Mouse (Mus musculus) left cerebral cortex, adult 8-10 months (tissue): Measurements from ENCODE around the gene Gm14214. TPM values are rescaled to one million over a fixed set of nuclear protein-coding genes. Genes with fewer than 3 reads are reported as not detected.

Experiments used
- DNase-seq, 2 experiments: peaks; one replicate each; pipeline ENCODE4 v3.0.0; 2022; ENCODE audit warnings: low spot score in 2 of 2
- total RNA-seq, 4 experiments: library from RNA; stranded (reverse); gene quantifications; 2 replicates each; pipeline ENCODE4 v1.2.4; 2022

Gm14214 gene
- not detected for total RNA-seq

DNA sequence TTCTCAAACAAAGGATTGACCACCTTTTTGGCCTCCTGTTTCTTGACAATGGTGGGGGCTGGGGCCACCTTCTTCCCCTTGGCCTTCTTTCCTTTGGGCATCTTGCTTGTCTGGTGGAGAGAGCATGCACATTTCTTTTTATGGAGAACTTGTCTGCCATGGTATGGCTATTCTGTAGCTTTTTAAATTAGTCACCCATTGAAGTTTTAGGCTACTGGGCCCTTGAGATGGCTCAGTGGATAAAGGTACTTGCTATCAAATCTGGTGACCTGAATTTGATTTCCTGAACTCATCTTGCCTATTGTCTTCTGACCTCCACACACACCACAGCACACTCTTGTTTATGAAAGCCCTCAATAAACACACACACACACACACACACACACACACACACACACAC lies at the start of gene Gm14214:
TSS of gene Gm14214 (minus strand) at position 101 of the 400 bp plus-strand sequence.
- DNase-seq, result no peak

DNA sequence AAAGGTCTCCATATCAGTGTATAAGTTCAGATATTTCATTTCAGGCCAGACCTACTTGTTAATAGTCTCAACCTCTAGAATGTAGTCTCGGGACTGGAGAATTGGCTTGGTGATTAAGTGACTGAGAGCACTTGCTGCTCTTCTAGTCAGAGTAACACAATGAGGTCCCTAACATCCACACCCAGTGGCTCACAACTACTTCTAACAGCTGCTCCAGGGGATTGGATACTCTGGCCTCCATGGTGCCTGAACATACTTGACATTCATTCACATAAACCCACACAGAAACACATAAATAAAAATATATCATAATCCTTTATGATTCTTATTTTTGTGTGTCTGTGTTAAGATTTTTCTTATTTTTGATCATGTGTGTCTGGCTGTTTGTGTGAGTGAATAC lies 48.8 kb upstream of the Gm14214 start:
- no peak for DNase-seq

DNA sequence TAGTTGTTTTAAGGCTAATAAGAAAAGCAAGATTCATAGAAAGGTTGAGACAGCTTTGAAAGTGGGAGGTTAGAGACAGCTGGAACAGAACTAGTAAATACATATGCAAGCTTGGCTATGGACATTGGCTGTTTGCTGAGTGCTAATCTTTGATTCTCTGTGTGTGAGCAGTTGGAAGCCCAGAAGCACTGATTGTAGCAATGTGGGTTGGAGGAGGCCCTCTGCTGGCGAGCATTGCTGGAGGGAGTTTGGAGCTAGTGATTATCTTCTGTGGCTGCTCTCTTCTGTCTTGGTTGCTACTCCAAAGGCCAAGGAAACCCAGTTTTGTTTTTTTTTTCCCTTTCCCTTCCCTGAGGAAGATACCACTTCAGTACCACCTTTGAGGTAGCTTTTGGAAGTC lies 48.0 kb upstream of the Gm14214 start:
- DNase-seq, result peak; percentile 10 to 15

DNA sequence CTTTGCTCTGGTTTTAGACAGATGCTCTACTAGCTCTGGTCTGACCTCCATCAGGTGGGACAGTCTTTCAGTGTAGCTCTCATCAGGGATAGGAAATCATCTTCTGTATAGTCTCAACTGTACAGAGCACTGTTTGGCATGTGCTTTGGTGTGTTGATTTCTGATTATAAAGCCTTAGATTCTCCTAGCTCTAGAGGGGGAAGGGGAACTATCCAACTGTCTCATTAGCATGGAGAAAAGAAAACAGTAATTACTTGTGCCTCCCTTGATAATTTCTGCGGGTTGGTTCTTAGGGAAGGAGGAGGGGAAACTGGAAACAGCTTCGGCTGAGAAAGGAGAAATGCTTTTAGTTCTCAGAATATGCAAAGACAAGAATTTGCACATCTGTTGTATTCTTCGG lies 47.3 kb upstream of the Gm14214 start:
- no peak for DNase-seq

DNA sequence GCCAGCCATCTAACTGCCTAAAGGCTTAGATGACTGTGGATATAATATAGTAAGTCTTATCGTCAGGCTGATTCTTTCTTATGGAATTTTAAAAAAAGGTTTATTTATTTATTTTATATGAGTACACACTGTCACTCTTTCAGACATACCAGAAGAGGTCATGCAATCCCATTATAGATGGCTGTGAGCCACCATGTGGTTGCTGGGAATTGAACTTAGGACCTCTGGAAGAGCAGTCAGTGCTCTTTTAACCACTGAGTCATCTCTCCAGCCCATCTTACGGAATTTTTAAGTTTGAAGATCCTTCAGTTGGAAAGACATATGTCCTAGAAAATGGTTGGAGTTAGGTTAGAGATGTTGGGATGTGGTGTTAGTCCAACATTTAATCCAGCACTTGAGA lies 43.6 kb upstream of the Gm14214 start:
- DNase-seq, result no peak

DNA sequence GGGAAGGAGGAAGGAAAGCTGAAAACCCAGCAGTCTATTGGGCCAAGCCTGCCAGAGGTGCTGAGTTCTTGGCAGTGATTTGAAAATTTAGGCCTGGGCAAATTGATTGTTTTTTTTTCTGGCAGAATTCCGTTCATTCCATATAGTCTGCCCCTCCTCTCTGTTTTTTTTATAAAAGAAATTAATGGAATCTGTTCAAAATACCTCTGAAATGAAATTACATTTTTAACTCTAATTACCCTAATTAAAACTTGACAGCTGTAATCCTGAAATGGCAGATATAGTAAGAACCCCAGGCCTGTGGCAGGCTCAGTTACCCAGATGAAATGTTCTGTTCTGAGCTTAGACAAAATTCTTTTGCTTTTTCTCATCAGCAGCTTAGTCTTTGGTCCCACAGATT lies 41.0 kb upstream of the Gm14214 start:
- no peak for DNase-seq

DNA sequence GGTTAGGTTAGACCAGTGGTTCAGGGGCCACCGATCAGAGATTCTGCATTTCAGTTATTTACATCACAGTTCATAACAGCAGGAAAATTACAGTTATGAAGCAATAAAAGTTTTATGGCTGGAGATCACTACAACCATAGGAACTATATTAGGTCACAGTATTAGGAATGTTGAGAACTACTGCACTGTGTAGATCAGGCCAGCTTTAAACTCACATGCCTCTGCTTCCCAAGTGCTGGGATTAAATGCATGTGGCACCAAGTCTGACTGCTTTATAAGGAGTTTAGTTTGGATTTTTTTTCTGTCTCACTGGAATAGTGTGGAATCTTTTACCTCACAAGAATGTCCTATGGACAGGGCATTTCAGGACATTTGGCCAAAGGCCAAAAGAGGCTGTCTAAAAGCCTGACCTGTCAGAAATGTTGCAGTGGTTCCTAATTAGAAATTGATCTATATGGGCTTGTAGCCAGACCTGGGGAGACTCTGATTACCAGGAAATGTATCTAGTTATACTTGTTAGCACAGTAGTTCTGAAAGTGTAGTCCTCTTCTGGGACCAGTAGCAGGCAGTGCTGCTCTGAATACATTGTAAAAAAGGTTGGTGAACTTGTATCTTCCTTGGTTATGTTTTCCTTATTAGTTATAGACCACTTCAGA lies 39.4 kb upstream of the Gm14214 start:
- DNase-seq, result no peak

DNA sequence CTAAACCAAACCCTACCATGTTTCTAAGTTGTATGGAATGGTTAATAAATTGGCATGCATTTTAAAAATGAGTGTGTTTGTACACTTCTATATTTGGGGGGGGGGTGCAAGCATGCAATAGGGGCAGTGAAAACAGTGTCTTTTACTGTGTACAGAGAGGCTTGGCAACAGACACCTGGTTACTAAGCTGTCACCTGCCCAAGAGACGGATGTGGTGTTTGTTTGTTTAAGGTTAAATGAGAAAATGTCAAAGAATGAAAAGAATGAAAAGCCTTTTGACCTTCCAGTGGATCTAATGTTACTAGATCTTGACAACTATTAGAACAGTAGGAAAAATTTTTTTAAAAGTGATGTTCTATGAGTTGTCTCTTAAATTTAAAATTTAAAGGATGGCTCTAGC lies 37.9 kb upstream of the Gm14214 start:
- DNase-seq, result no peak

DNA sequence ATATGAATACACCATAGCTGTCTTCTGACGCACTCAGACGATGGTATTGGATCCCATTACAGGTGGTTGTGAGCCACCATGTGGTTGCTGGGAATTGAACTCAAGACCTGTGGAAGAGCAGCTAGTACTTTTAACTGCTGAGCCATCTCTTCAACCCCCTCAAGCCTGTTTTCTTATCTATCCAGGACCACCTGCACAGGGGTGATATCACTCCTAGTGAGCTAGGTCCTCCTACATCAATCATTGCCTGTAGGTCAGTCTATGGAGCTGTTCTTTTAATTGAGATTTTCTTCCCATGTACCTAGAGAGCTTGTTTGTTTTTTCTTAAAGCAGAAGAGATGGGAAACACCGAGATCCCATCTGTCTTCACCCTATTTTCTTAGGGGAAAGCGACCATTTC lies 34.0 kb upstream of the Gm14214 start:
- DNase-seq, result no peak

DNA sequence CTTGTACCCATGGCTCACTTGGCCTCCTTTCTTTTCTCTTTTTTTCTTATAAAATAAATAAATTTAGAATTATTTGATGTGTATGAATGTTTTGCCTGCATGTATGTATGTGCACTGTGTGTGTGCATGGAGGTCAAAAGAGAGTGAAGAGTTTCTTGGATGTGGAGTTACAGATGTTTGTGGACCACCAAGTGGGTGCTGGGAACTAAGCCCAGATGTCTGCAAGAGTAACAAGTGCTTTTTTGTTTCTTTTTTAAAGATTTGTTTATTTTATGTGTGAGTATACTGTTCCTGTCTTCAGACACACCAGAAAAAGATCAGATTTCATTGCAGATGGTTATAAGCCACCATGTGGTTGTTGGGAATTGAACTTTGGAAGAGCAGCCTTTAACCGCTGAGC lies 33.5 kb upstream of the Gm14214 start:
- no peak for DNase-seq

DNA sequence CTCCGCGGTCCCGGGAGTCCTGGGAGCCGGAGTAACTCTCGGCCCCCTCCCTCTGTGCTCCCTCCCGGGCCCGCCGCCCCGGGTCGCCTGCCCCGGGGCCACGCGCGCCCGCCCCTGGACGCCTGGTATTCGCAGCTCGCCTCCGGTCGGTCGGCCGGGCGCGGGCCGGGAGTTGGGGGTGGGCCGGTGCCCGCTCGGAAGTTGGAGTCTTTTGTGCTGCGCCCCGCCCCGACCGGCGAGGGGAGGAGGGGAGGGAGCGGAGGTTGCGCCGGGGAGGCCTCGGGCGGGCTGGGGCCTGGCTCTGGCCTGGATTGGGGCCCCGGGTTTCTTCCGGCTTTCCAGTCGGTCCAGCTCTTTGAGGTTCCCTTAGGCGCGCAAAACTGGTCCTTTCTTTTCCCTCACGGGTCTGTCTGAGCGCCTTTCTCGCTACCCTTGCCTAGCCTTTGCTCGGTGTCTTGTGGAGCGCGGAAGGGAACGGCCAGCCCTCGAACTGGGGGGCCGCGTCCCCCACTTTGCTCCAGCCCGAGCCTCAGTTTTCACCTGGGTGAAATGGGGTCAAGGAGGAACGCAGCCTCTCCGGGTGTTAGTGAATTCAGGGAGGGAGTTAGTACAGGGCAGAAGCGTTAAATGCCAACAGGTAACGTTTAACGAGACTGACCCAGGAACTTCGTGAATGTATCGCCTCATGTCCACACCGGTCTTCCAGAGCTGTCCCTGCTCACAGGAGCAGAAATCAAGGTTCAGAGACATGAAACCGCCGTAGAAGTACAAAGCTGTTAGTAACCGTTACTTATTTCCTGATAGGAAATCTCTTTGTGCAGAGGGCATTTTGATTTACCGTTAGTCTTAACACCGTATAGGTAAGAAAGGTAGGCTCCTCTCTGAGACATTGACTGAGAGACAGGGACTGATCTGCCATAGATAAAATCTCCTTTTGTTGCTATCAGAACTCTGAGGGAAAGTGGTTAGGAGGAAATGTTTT lies 22.1 kb upstream of the Gm14214 start:
- DNase-seq, result peak; percentile 47 to 48

DNA sequence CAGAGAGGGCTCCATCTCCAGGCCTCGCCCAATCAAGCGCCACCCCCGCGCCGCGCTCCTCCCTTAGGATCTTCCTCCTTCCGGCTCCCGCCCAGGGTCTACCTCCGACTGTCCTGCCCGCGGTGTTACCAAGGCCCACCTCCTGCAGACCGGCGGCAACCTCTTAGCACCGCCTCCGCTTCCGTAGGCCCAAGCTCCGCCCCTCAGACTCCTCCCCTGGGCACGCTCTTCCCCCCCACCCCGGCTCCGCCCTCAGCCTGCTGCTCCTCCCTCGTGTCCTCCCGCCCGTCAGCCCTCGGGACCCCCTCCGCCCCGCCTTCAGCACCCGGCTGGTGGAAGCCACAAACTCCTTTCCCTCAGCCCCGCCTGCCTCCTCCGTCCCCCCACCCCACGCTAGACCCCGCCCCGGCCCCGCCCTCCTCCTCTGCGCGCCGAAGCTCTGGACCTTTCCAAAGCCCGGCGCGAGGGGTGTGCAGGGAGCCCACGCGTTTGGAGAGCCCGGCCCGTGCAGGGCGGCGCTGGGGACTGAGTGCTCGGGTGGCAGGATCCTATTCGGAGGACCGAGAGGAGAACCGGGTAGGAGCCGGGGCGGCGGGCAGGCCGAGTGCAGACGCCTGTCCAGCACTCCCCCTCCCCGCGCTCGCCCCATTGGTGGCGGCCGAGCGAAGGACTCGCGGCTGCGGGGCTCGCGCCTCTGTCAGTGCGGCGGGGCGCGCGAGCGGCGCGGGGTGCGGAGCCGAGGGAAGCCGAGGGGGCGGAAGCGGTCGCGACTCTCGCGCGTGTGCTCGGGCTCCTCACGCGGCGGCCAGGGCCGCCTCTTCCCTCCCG lies 21.0 kb upstream of the Gm14214 start, which contains the start of the genes Raly and a:
TSS of gene Raly (plus strand) at position 441 of the 828 bp plus-strand sequence.
TSS of gene a (plus strand) at position 747 of the 828 bp plus-strand sequence.
- DNase-seq, result peak; percentile 84 to 97

DNA sequence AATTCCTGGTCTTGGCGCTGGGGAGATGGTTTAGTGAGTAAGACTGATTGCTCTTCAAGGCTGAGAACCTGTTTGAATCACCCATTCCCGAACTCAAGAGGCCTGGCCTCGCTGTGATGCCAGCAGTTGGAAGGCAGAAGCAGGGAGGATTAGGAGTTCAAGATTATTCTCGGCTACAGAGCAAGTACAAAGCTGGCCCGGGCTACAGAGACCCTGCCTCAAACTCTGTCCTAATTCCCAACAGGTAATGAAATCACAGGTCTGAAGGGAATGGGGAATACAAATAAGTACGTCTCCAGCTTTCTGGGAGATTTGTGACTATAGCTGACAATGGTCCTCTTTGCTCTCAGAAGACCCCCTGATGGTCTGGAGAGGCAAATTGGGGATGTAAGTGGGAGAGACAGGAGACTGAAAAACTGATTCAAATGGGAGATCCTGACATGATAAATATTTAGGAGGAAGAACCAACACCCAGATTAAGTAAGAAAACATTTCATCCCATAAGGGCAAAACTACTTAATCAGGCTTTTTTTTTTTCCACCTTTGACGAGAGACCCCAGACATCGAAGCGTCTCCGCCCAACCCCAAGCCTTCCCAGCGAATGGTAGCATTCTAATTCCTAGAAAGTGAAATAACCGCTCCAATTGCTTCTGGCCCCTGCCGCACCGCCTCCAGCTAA lies 20.3 kb upstream of the Gm14214 start:
- DNase-seq, result no peak

DNA sequence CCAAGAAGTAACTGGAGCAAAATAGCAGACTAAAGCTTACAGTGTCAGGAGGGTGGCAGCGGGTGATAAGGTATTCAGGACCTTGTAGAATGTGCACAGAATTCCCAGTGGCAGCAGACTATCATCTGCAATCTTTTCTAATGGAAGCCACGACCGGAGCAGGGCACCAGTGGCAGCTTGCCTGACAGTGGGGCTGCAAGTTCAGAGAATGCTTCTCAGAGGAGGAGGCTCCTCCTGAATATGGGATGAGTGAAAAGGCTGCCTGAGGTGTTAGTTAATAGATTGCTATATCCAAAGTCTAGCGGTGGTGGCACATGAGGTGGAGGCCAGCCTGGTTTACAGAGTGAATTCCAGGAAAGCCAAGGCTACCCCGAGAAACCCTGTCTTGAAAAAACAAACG lies 19.6 kb upstream of the Gm14214 start:
- no peak for DNase-seq

DNA sequence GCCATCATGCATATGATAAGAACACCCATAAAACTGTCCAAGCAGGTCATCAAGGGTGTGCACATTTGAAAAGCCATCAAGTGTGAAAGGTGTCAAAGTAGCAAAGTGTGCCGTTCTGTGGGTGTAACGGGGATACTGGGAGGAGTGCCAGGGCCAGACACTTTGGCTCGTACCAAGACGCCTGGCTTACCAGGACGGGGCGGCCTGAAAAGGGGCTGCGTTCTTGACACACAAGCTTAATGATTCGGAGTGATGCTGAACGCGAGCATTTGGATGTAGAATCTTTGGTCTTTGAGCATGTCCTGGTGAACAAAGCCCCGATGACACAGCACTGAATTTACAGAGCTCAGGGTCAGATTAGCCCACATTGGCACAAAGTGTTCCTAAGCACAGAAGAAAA lies 16.9 kb upstream of the Gm14214 start:
- DNase-seq, result no peak

DNA sequence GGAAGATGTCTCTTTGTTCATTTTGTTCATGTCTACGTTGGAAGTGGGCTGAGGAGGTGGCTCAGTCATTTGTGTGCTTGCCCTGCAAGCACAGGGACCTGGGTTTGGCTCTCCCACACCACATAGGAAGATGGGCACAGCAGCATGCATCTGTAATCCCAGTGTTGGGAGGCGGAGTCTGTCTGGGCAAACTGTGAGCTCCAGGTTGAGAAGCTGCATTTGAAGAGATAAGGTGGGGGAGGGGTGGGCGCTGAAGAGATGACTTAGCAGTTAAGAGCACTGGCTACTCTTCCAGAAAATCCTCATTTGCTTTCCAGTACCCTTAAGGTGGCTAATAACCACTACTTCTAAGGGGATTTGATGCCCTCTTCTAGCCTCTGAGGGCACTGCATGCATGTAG lies 16.4 kb upstream of the Gm14214 start:
- no peak for DNase-seq

DNA sequence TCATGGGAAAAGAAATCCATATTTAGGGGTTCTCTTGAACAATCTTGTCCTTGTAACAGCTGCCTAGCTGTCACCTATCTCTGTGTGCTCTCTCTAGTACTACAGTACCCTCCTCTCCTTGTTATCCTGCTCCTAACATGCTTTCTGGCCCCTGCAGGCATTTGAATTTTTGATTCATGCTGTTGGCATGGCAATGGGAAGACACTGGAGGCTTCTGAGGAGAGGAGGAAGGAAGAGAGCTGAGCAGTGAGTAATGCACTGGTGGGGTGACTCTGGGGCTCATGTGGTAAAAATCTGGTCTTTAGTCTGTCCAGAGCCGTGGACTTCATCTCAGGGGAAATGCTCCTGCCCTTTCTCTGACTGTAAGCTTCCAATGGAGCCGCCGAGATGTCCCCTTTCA lies 15.5 kb upstream of the Gm14214 start:
- DNase-seq, result no peak

DNA sequence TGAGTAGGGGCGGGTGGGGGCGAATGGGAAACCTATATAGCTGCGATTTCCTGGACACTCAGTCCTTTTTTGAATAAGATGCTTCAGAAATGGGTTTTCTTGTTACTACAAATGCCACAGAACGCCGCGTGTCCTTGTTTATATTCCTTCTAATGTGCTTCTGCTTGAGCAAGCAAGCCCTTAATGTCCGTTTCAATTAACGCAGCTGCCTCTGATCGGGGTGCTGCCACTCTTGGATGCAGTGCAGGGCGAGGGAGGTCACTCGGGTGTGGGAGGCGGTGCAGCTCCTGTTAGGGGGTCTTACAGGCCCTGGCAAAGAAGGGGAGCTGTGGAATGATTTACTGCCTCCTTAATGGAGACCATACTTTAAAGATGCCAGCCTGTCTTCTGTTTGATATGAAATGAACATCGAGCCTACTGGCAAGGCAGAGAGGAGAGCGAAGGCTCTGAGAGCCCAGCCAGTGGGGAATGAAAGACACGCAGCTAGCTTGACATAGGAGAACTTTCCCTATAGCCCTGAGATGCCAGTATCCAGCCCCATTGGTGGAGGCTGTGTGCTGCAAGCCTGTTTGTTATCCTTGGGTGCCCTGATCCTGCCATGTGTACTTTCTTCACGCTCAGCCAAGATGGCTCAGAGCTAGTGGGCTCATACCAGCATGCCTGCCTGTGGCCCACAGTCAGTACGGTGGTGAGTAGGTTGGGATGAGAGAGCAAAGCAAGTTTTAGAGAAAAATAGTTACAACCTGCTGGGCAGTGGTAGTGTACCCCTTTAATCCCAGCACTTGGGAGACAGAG lies 13.2 kb upstream of the Gm14214 start:
- DNase-seq, result no peak

DNA sequence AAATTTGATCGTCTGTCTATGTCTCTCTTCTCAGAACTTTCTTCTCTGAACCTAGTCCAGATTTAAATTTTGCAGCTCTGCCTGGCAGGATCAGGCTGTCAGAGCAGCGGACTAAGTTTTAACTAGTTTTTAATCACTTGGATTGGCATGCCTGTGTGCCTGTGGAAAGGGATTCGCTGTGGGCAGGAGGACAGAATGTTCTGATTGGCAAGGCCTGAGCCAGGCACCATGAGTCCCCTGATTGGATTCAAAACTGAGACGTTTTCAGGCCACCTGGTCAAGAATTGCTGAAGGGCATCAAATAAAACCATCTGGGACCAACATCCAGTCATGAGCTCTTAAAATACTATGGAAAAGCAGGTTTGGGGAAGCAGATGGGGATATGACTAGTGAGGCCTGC lies 12.5 kb upstream of the Gm14214 start:
- no peak for DNase-seq

DNA sequence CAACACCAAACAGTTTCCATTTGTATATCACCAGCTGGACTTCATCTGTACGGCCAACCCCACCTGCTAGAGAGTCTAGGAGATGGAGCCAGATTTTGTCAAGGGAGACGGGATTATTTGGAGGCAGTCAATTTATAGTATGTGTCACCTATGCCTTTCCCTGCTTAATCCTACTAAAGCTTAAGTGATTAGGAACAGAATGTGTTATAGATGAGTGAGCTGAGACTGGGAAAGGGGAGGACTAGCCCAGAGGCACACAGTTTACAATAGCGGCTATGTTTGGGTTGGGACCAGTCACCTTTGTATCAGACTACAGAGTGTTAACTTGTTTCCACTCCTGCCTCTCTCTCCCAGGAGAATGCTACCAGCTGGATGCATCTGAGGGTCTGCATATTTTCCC lies 9.8 kb upstream of the Gm14214 start:
- DNase-seq, result no peak
